Mouse (Mus musculus) kidney, embryonic 14.5 days (tissue): ENCODE data around the gene Cyb5b. TPM values are rescaled to one million over a fixed set of nuclear protein-coding genes. Genes with fewer than 3 reads are reported as not detected.

Experiments
- ATAC-seq: fragments of 200-750 bp; cut with Nextera tagmentation; 2 replicates; pipeline ENCODE4 v1.8.0; 2017; ENCODE audit warnings: moderate number of reproducible peaks, mild to moderate bottlenecking, moderate TSS enrichment, moderate library complexity; ENCODE audit not compliant: low FRiP score, low TSS enrichment
- H3K27ac ChIP-seq: fragments of 300-500 bp; sonication (generic); 2 replicates; pipeline ENCODE4 v1.5.1; 2014; ENCODE audit warnings: low read depth, mild to moderate bottlenecking, low read length, moderate library complexity, mixed read lengths
- H3K27me3 ChIP-seq: fragments of 300-500 bp; sonication (generic); 2 replicates; pipeline ENCODE4 v1.6.1; 2014; ENCODE audit warnings: mild to moderate bottlenecking, low read length; ENCODE audit not compliant: control insufficient read depth, insufficient read depth
- H3K36me3 ChIP-seq: fragments of 300-500 bp; sonication (generic); 2 replicates; pipeline ENCODE4 v1.6.1; 2014; ENCODE audit warnings: low read length, mixed read lengths; ENCODE audit not compliant: control insufficient read depth, insufficient read depth
- H3K4me1 ChIP-seq: fragments of 300-500 bp; sonication (generic); 2 replicates; pipeline ENCODE4 v1.6.1; 2014; ENCODE audit warnings: low read length, mixed read lengths; ENCODE audit not compliant: control insufficient read depth, insufficient read depth
- H3K4me2 ChIP-seq: fragments of 300-500 bp; sonication (generic); replicated peaks from 2 replicates; pipeline ENCODE4 v1.6.1; 2014; ENCODE audit warnings: low read depth, mild to moderate bottlenecking, low read length
- H3K4me3 ChIP-seq: fragments of 300-500 bp; sonication (generic); 2 replicates; pipeline ENCODE4 v1.5.1; 2014; ENCODE audit warnings: mild to moderate bottlenecking, low read length
- H3K9ac ChIP-seq: fragments of 300-500 bp; sonication (generic); 2 replicates; pipeline ENCODE4 v1.6.1; 2014; ENCODE audit warnings: low read depth, mild to moderate bottlenecking, low read length, moderate library complexity
- H3K9me3 ChIP-seq: fragments of 300-500 bp; sonication (generic); 2 replicates; pipeline ENCODE4 v1.6.1; 2016; ENCODE audit warnings: low read length; ENCODE audit not compliant: control insufficient read depth
- WGBS: fragments of 180-500 bp; shearing (Covaris S2); extraction: QIAGEN DNeasy Blood & Tissue Kit; methylation state at CpG from one replicate; pipeline ENCODE4 v1.1.7; 2014; 5-methylcytosine and 5-hydroxymethylcytosine counted together
- polyA plus RNA-seq: library from polyadenylated mRNA; unstranded; fragments of >200 nt; fragmentation: Nextera tagmentation; extraction: Ambion mirVana; gene quantifications from 2 replicates; pipeline ENCODE4 v1.2.1, GENCODE M21; 2014

Cyb5b gene
- polyA plus RNA-seq, 1 experiment from 2014 or later: 152 TPM

DNA sequence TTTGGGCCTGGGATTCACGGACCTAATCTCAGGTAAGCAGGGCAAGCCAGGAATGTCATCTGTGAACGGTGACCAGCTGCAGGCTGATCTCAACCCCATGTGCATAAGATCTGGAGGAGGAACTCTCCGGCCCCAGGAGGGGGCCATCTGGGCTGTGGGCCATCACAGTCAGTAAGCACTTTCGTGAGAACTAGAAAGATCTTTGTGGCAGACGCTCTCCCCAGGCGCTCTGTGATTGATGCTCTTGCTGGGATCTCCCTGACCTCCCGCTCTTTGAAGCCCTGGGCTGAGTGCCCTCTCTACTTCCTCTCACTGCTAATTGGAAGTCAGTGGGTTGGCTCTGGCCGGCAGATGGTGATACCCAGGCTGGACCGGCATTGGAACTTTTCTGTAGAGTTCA lies 75.7 kb downstream of the Cyb5b start:
- Histone ChIP-seq H3K4me1 (peaks cover 16% of the 10 kb centered on the region; the same call in 1 of the 2 replicates), H3K27ac (peak overlapping the region; percentile 38; the same call in 1 of the 2 replicates), H3K4me2 (no peak overlapping the region), H3K4me3 (no peak overlapping the region), H3K27me3 (no peaks in the 10 kb centered on the region), H3K9ac (no peak overlapping the region), H3K9me3 (peaks cover 5% of the 10 kb centered on the region; the same call in 1 of the 2 replicates), H3K36me3 (no peaks in the 10 kb centered on the region)
- WGBS: 16% methylated on average over 9 of the region's 9 CpGs
- peak; percentile 59; the same call in 1 of the 2 replicates for ATAC-seq

DNA sequence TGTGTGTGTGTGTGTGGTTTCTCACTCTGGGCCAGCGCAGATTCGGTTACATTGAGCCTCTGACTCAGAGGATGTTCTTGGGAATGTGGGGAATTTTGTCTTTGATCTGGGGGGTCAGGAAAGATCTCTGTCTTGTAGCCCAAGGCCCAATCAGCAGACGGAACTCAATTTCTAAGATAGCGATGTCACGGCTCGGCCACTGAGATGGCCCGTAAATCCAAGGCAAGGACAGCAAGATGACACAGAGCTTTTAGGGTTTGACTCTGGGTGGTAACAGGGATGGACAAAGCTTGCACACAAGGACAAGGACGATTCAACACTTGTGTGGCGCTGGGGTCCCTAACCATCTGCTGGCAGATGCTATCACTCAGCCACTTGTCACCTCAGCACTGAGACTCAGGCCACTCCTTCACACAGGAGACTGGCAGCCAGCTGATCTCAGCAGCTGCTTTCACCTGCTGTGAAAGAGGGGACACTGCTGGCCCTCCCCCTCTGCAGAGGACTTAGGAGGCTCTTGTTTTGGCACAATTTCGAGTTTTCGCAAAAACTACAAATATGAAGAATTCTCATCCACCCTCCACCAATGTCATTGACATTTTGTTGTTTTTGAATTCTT lies 76.7 kb downstream of the Cyb5b start:
- Histone ChIP-seq H3K36me3 (no peaks in the 10 kb centered on the region), H3K27ac (no peak overlapping the region), H3K27me3 (no peaks in the 10 kb centered on the region), H3K9me3 (peaks cover 5% of the 10 kb centered on the region; the same call in 1 of the 2 replicates), H3K9ac (no peak overlapping the region), H3K4me3 (no peak overlapping the region), H3K4me2 (no peak overlapping the region), H3K4me1 (peaks cover 16% of the 10 kb centered on the region; the same call in 1 of the 2 replicates)
- WGBS: 32% methylated on average over 11 of the region's 11 CpGs
- ATAC-seq: 0 out of 2 replicates have a peak, but pooled peaks have one; percentile 10

DNA sequence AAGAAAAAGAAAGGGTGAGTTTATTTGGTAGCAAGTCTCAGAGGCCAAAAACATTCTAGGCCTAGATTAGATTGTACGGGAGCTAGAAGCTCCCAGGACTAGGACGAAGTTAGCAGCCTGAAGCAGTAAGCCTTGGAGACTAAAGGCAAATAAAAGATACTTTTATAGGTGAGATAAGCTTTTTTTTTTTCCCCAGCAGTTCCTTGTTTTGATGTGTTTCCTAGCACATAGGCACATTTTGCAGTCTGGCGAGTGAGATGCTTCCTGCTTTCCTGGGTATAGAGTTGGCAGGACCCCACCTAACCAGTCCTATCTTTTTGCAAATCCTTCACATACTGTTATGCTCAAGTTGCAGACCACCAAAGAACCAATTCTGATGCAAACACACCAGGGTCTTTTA lies 82.8 kb downstream of the Cyb5b start:
- Histone ChIP-seq H3K27ac (no peak overlapping the region), H3K9ac (no peak overlapping the region), H3K4me1 (no peaks in the 10 kb centered on the region), H3K36me3 (no peaks in the 10 kb centered on the region), H3K4me2 (no peak overlapping the region), H3K4me3 (no peak overlapping the region), H3K27me3 (no peaks in the 10 kb centered on the region), H3K9me3 (no peaks in the 10 kb centered on the region)
- ATAC-seq: no peak
- 95% methylated on average over 3 of the region's 3 CpGs for WGBS

DNA sequence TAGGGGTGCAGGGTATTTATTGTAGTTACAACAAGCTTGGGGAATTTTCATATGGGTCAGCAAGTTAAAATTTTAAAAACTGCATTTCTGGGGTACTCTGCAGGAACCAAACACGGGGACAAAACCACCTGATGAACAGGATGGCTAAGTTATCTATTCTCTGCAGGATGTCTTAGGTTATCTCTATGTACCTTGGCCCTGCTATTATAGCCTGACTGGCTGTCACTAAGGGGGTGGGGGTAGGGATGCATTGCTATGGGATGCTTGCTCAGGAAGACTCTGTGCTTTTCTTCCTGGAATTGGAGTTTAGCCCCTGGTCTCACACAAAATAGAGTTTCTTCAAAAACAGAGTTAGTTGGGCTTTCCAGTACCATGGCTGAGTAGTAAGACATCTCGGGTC lies 83.3 kb downstream of the Cyb5b start:
- no peaks in the 10 kb centered on the region for H3K9me3 ChIP-seq
- ATAC-seq: no peak
- 79% methylated on average over 2 of the region's 2 CpGs for WGBS

More for the DNA sequence above, 83.3 kb downstream of the Cyb5b start:
- H3K4me1 ChIP-seq: no peaks in the 10 kb centered on the region
- H3K27ac ChIP-seq: no peak overlapping the region
- H3K4me3 ChIP-seq: no peak overlapping the region
- H3K4me2 ChIP-seq: no peak overlapping the region
- no peak overlapping the region for H3K9ac ChIP-seq
- H3K36me3 ChIP-seq: no peaks in the 10 kb centered on the region
- H3K27me3 ChIP-seq: no peaks in the 10 kb centered on the region

Other genes with a start within 250 kb of the Cyb5b start
- 18.7 and 19.4 TPM in 2 replicates for gene Sntb2, start 214.9 kb upstream of the Cyb5b start, polyA plus RNA-seq
- gene Vps4a, start 119.4 kb upstream of the Cyb5b start, polyA plus RNA-seq: 57.2 and 62.9 TPM in 2 replicates
- 48.9 and 62.0 TPM in 2 replicates for gene Pdf, start 102.0 kb upstream of the Cyb5b start, polyA plus RNA-seq
- 32.4 and 38.8 TPM in 2 replicates for gene Cog8, start 94.0 kb upstream of the Cyb5b start, polyA plus RNA-seq
- 110 and 140 TPM in 2 replicates for gene Nip7, start 93.8 kb upstream of the Cyb5b start, polyA plus RNA-seq
- gene Tmed6, start 85.0 kb upstream of the Cyb5b start, polyA plus RNA-seq: 22.5 and 31.9 TPM in 2 replicates
- 15.8 and 19.2 TPM in 2 replicates for gene Terf2, start 54.1 kb upstream of the Cyb5b start, polyA plus RNA-seq
- 30.1 and 33.9 TPM in 2 replicates for gene Nfat5, start 142.8 kb downstream of the Cyb5b start, polyA plus RNA-seq